Mouse (Mus musculus) monocyte, adult 2 months (primary cell): ENCODE data around the gene Cyth2.

Experiments used
- DNase-seq, 2 experiments: peaks; one replicate each; pipeline ENCODE4 v3.0.0; 2022; ENCODE audit warnings: low spot score in 2 of 2, low read depth in 1 of 2

The Cyth2 gene

GRCm38 (mm10) chr7:45813787-45814779 lies at the start of gene Cyth2:
Gene Cyth2 (minus strand): TSS chr7:45814581.
- peak; percentile 98 to 99 for DNase-seq

GRCm38 (mm10) chr7:45862804-45863203 lies 48.4 kb upstream of the Cyth2 start:
- DNase-seq, result no peak

DNA sequence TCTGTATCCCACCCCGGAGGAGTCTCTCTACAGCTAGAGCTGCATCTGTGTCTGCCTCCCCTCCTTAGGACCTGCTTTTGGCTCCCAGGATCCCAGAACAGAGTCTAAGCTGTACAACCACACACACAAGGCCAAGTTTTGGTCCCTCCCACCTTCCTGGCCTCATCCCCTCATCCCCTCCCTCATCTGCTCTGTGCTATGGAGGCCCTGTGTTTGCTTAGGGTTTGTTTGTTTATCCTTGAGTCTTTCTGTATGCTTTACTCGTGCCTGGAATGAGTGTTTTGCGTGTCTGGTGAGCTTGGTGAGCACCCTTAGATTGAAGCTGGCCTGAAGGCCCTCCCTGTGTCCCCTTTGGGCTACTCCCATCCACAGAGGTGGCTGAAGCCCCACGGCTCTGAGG lies 44.6 kb upstream of the Cyth2 start:
- no peak for DNase-seq

DNA sequence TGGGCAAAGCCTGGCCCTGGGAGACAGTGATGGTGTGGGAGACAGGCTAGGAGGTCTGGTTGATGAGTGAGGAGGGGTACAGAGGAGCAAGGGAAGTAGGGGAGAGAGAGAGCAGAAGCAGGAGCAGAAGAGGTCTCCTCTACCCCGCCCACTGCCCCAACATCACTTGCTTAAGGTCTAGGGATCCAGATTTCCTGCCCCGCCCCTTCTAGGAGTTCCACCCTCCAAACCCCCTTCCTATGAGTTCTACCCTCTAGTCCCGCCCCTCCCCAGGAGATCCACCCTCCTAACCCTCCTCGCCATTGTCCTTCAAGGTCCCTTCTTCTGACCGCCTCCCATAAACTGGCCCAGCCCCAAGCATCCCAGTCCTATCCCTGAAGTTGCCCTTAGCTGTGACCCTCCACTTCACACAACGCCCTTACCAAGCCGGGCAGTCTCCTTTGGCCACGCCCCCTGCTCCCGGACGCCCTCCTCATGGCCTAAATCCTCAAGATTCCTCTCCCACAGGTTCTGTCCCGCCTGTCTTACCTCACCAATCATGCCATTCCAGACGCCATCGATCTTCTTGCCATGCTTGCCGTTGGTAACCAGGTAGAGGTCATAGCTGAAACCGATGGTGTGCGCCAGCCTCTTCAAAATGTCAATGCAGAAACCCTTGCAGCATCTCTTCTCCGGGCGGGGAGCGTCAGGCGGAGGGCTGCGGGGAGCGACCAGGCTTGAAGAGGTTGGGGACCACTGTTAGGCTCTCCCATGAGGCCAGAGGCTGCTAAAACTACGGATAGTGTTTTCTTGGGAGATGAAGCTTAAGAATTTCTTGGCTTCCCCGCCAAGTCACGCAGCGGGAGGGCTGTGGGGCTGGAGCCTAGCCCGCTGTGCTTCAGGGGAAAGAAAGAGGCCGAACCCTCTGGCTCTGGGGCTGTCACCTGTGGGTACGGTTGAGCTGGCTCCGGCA lies 42.8 kb upstream of the Cyth2 start:
- no peak for DNase-seq

DNA sequence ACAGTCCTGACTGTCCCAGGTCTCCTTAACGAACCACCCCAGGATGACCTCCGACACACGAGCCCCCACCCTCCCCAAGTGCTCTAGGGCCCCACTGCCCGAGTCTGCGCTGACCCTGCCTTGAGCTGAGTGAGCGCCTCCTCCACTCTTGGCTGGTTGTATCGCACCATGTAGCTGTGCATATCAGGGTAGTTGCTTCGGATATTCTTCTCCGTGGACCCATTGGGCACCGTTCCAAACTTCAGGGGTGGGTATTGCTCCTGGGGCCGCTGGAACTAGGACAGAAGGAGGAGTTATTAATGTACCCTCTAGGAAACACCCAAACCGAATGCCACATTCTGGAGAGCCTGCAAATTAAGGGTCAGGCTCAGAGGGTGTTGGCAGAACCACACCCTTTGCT lies 38.7 kb upstream of the Cyth2 start:
- DNase-seq, result no peak

GRCm38 (mm10) chr7:45850661-45851060 lies 36.3 kb upstream of the Cyth2 start:
- no peak for DNase-seq

DNA sequence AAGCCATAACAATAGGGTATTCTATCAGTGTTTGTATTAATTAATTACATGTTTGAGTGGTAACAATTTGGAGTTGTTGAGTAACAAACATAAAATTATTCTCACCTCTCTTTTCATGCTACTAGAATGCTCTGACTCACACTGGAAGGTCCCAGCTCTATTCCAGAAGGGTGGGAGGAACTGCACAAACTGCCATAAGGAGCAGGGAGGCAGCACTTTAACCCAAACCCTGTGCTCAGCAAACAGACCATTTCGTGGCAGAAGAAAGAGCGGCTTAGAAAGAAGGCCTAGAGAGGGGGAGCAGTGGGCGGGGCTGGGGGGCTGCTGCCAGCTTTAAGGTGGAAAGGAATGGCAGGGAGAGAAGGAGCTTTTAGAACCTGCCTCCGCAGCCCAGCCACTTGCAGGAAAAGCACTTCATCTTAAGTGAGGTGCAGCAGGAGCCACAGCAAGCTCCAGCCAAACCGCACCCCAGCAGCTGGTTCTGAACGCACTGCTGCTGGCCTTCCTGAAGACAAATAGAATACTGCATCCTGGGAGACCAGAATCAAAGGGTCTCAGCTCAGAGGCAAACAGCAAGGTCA lies 34.2 kb upstream of the Cyth2 start:
- DNase-seq, result no peak

GRCm38 (mm10) chr7:45842950-45843744 lies 28.8 kb upstream of the Cyth2 start:
- no peak for DNase-seq

GRCm38 (mm10) chr7:45833924-45834323 lies 19.5 kb upstream of the Cyth2 start:
- DNase-seq, result no peak

GRCm38 (mm10) chr7:45833148-45833790 lies 18.9 kb upstream of the Cyth2 start:
- no peak for DNase-seq

GRCm38 (mm10) chr7:45832428-45832827 lies 18.0 kb upstream of the Cyth2 start:
- no peak for DNase-seq

DNA sequence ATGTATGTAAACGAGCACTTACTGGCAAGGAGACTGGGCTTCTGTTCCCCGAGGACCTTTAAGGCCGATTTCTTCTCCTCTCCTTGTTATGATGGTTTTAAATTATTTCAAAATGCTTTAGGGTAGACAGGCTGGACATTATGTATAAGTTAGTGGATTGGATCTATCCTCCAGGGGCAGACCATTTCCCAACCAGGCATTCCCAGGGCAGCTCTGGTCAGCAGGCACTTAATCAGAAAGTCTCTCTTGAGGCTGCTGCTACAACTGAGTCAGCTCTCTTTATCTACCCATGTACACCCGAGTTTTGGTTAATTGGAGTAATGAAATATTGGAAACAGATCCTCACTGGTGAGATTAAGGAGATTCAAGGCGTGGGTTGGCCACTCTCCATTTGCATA lies 16.7 kb upstream of the Cyth2 start:
- DNase-seq, result no peak

DNA sequence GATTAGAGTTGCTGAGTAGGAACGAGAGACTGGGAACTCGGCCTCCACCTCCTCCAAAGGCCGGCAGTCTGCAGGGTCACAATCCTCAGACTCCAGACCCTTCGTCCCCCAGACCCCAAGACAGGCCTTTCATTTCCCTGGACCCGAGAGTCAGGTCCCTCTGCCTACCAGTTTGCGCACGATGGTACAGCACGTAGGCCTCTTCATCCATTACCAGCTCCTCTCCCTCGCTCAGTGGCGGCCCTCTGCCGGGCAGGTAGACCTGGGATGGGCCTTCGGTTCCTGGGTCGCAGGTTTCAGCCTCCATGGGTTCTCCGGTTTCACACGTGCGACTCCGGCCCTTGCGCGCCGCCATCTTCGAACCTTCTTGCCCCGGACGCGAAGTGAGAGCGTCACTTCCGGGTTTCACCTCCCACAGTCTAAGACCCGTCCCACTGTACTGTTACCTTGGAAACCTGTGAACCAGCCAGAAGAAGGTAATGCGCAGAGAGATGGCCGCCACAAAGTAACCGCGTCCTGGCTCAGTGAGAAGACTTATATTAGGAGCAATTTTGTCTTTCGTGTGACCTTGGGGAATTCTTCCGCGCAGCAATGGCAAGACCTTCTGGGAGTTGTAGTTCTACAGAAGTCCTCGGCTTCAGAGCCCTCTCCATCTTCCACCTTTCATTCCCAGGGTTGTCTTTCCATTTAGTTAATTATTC lies 16.2 kb upstream of the Cyth2 start, which contains the start of gene Grwd1:
Gene Grwd1 (minus strand): TSS at position 518 of the 701 bp plus-strand sequence.
- DNase-seq, result peak; percentile 50 to 74

DNA sequence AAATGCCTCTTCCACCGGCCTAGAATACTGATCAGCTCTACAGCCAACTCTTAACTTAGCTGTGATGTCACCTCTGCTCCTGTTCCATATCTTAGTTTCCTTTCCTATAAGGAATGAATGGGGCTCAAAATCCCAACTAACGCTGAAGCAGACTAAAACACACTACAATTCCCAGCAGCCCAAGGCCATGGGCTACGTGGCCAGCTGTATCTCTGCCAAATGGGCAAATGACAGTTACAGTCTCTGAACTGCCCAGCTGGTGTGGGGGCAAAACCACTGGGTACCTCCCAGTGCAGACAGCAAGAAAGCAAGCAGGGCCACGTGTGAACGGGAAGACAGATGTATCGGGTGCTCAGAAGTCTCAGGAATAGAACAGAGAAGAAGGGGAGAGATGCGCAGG lies 12.2 kb upstream of the Cyth2 start:
- DNase-seq, result no peak

DNA sequence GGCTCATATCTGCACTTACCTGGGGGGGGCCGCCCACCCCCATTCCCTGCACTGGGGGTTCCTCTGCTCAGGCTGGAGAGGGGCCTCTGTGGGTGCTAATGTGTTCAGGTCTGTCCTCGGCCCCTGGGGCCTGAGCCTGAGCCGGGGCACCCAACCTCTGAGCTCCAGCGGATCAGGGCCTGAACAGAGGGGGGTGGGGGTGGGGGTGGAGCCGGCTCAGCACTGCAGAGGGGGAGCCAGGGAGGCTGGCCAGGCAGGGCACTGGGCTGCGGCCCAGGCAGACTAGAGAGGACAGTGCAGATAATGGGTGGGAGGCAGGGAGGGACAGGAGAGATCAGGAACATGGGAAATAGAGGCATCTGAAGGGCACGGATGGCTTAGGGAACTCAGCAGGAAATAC lies 10.2 kb upstream of the Cyth2 start, which contains the start of gene Kcnj14:
Gene Kcnj14 (minus strand): TSS at position 185 of the 400 bp plus-strand sequence.
- DNase-seq, result no peak

DNA sequence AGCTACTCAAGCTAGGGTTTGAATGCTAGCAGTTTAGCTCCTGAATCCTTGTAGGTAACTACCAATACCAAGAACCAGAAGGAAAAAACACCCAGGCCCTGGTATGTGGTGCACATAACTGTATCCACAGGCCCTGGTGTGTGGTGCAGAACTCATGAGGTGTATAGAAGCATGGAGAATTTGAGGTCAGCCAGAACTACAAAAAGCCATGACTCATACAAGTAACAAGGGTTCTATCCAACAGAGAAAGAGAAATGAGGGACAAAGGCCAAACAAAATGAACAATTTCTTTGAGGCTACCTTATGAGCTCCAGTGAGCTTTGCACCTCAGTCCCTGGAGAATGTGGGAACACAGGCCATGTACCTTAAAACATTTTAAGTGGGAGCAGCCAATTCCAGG lies 6.5 kb upstream of the Cyth2 start:
- DNase-seq, result no peak

GRCm38 (mm10) chr7:45819843-45820242 lies 5.5 kb upstream of the Cyth2 start:
- DNase-seq, result no peak

- no peak for DNase-seq
These were observed 1.6 kb upstream of the Cyth2 start for GRCm38 (mm10) chr7:45815984-45816351.

DNA sequence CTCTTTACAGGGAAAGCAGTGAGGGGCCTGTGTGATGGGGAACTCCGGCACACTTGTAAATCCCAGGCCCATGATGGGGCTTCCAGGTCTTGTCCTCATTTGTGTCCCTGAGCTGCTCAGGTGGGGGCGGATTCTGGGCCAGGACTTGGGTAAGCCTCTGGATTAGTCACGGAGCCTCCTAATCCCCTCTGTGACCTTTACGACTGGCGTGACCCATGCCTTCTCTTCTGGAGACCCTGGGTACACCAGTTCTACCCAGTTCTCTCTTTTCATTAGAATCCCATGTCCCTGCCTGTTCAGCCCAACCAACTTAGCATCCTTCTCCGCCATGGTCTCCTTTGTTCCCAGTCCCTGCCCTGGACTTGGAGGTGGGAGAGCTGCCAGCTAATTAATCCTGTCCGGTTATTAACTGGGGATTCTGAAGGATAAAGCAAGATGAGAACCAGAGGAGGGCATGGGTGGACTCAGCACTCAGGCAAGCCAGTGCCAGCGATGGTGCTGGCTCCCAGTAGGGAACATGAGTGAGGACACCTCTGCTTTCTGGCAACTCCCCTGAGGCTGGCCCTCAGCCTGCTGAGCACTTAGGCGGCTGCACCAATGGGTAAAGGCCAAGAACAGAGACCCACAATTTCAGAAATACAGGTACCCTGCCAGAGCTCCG lies 1.1 kb upstream of the Cyth2 start:
- no peak for DNase-seq
